Mouse (Mus musculus): Measurements from ENCODE around the gene Ildr1. TPM values are rescaled to one million over a fixed set of nuclear protein-coding genes. Genes with fewer than 3 reads are reported as not detected.

Ildr1 gene
- polyA plus RNA-seq, 1 experiment from 2014 or later = not detected

GRCm38 (mm10) chr16:36771244-36771643 lies 77.5 kb downstream of the Ildr1 start:
- H3K36me3 ChIP-seq (ENCODE audit: control insufficient read depth, insufficient read depth, low read length) = no peaks in the 10 kb centered on the region
- no peak overlapping the region for H3K4me2 ChIP-seq
- no peak overlapping the region for H3K9ac ChIP-seq (ENCODE audit: low read depth, low read length)
- 76% methylated on average over 2 of the region's 2 CpGs for WGBS
- H3K4me3 ChIP-seq (ENCODE audit: low read depth, low read length) = no peak overlapping the region
- H3K9me3 ChIP-seq (ENCODE audit: control insufficient read depth, low read length) = no peaks in the 10 kb centered on the region
- ATAC-seq (replicated peaks; ENCODE audit: low FRiP score) (no peak), DNase-seq (ENCODE audit: low spot score) (no peak)
- H3K27me3 ChIP-seq (replicated peaks; ENCODE audit: control insufficient read depth, insufficient read depth, low read length) = no peaks in the 10 kb centered on the region
- H3K27ac ChIP-seq (ENCODE audit: low read depth, low read length) = no peak overlapping the region
- no peaks in the 10 kb centered on the region for H3K4me1 ChIP-seq (replicated peaks; ENCODE audit: control insufficient read depth, insufficient read depth, low read length)

- no peak for ATAC-seq (replicated peaks; ENCODE audit: low FRiP score)
- 86% methylated on average over 3 of the region's 3 CpGs for WGBS
Observed at GRCm38 (mm10) chr16:36771703-36772102, 77.9 kb downstream of the Ildr1 start.

GRCm38 (mm10) chr16:36772996-36773395 lies 79.2 kb downstream of the Ildr1 start:
- no peak overlapping the region for H3K4me2 ChIP-seq
- no peaks in the 10 kb centered on the region for H3K9me3 ChIP-seq (ENCODE audit: control insufficient read depth, low read length)
- no peak for DNase-seq (ENCODE audit: low spot score)
- no peak overlapping the region for H3K27ac ChIP-seq (ENCODE audit: low read depth, low read length)
- H3K9ac ChIP-seq (ENCODE audit: low read depth, low read length) = no peak overlapping the region
- H3K27me3 ChIP-seq (replicated peaks; ENCODE audit: control insufficient read depth, insufficient read depth, low read length) = no peaks in the 10 kb centered on the region
- no peaks in the 10 kb centered on the region for H3K4me1 ChIP-seq (replicated peaks; ENCODE audit: control insufficient read depth, insufficient read depth, low read length)
- ATAC-seq (replicated peaks; ENCODE audit: low FRiP score) = no peak
- WGBS = 81% methylated on average over 5 of the region's 5 CpGs
- H3K36me3 ChIP-seq (ENCODE audit: control insufficient read depth, insufficient read depth, low read length) = no peaks in the 10 kb centered on the region
- H3K4me3 ChIP-seq (ENCODE audit: low read depth, low read length) = no peak overlapping the region

More at GRCm38 (mm10) chr16:36771703-36772102, 77.9 kb downstream of the Ildr1 start:
- Histone ChIP-seq H3K4me3 (ENCODE audit: low read depth, low read length) (no peak overlapping the region), H3K27ac (ENCODE audit: low read depth, low read length) (no peak overlapping the region), H3K4me1 (replicated peaks; ENCODE audit: control insufficient read depth, insufficient read depth, low read length) (no peaks in the 10 kb centered on the region), H3K9me3 (ENCODE audit: control insufficient read depth, low read length) (no peaks in the 10 kb centered on the region), H3K36me3 (ENCODE audit: control insufficient read depth, insufficient read depth, low read length) (no peaks in the 10 kb centered on the region), H3K27me3 (replicated peaks; ENCODE audit: control insufficient read depth, insufficient read depth, low read length) (no peaks in the 10 kb centered on the region), H3K4me2 (no peak overlapping the region), H3K9ac (ENCODE audit: low read depth, low read length) (no peak overlapping the region)
- DNase-seq (ENCODE audit: low spot score) = no peak

GRCm38 (mm10) chr16:36775658-36776057 lies 81.9 kb downstream of the Ildr1 start:
- DNase-seq (ENCODE audit: low spot score) (no peak), ATAC-seq (replicated peaks; ENCODE audit: low FRiP score) (no peak)
- Histone ChIP-seq H3K9ac (ENCODE audit: low read depth, low read length) (no peak overlapping the region), H3K4me1 (replicated peaks; ENCODE audit: control insufficient read depth, insufficient read depth, low read length) (no peaks in the 10 kb centered on the region), H3K4me3 (ENCODE audit: low read depth, low read length) (no peak overlapping the region), H3K4me2 (no peak overlapping the region), H3K27me3 (replicated peaks; ENCODE audit: control insufficient read depth, insufficient read depth, low read length) (no peaks in the 10 kb centered on the region), H3K36me3 (ENCODE audit: control insufficient read depth, insufficient read depth, low read length) (no peaks in the 10 kb centered on the region), H3K9me3 (ENCODE audit: control insufficient read depth, low read length) (no peaks in the 10 kb centered on the region), H3K27ac (ENCODE audit: low read depth, low read length) (no peak overlapping the region)
- 83% methylated on average over 6 of the region's 6 CpGs for WGBS

Other genes with a start within 250 kb of the Ildr1 start
- gene Stfa3, start 238.6 kb upstream of the Ildr1 start, polyA plus RNA-seq (2014; fragmentation: Nextera tagmentation; extraction: Ambion mirVana) = 4.7 and 7.4 TPM in 2 replicates
- gene Casr, start 131.8 kb upstream of the Ildr1 start, polyA plus RNA-seq (2014; fragmentation: Nextera tagmentation; extraction: Ambion mirVana) = 0.04 TPM in 1 of 2 replicates, not detected in the other
- gene Cd86, start 27.9 kb upstream of the Ildr1 start, polyA plus RNA-seq (2014; fragmentation: Nextera tagmentation; extraction: Ambion mirVana) = 4.5 and 4.6 TPM in 2 replicates
- 1.2 and 2.9 TPM in 2 replicates for gene Slc15a2, start 91.0 kb downstream of the Ildr1 start, polyA plus RNA-seq (2014; fragmentation: Nextera tagmentation; extraction: Ambion mirVana)
- 30.3 and 32.1 TPM in 2 replicates for gene Iqcb1, start 134.4 kb downstream of the Ildr1 start, polyA plus RNA-seq (2014; fragmentation: Nextera tagmentation; extraction: Ambion mirVana)
- gene Eaf2, start 181.0 kb downstream of the Ildr1 start, polyA plus RNA-seq (2014; fragmentation: Nextera tagmentation; extraction: Ambion mirVana) = 0.53 and 0.71 TPM in 2 replicates
- gene Golgb1, start 181.2 kb downstream of the Ildr1 start, polyA plus RNA-seq (2014; fragmentation: Nextera tagmentation; extraction: Ambion mirVana) = 41.5 and 50.5 TPM in 2 replicates
- 5.4 and 8.3 TPM in 2 replicates for gene Hcls1, start 241.0 kb downstream of the Ildr1 start, polyA plus RNA-seq (2014; fragmentation: Nextera tagmentation; extraction: Ambion mirVana)

All from liver, embryonic 11.5 days (tissue).